Mouse (Mus musculus): ENCODE results near the gene Sardh.

Sardh gene

DNA sequence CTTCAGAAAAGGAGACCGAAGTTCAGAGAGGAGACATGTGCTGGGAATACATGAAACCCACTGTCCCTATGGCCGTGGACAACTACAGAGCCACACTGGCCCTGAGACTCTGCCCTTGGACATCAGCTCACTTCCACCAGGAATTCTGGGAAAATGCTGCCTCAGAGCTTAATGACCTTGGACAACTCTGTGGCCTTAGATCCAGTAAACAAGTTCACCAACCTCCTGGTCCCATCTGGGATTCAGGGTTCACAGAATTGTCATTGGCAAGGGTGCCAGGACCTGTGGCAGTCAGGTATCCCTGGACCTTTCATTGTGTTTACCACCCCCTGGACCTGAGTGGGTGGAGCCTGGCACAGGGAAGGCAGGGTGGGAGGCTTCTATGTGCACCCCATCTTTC lies 32.6 kb downstream of the Sardh start:
- no peak overlapping the region for H3K4me3 ChIP-seq (replicated peaks; ENCODE audit: low read length)
- TF ChIP-seq CTCF (conservative IDR thresholded peaks at IDR 0.05; ENCODE audit: low read length) (no peak), NANOG (IDR thresholded peaks at IDR 0.05; ENCODE audit: borderline replicate concordance, low read length) (no peak), POU5F1 (IDR thresholded peaks at IDR 0.05; ENCODE audit: borderline replicate concordance, low read length) (no peak)
- no peaks in the 10 kb centered on the region for H3K36me3 ChIP-seq (ENCODE audit: insufficient read depth, low read length)
- H3K27me3 ChIP-seq (ENCODE audit: insufficient read depth, low read length): 0 out of 2 replicates have a peak, but pooled peaks cover 2% of the 10 kb centered on the region
- H3K4me1 ChIP-seq (replicated peaks; ENCODE audit: low read depth, low read length): peaks cover 5% of the 10 kb centered on the region
- 0 out of 2 replicates have a peak, but pooled peaks cover 3% of the 10 kb centered on the region for H3K9me3 ChIP-seq (ENCODE audit: low read length)

DNA sequence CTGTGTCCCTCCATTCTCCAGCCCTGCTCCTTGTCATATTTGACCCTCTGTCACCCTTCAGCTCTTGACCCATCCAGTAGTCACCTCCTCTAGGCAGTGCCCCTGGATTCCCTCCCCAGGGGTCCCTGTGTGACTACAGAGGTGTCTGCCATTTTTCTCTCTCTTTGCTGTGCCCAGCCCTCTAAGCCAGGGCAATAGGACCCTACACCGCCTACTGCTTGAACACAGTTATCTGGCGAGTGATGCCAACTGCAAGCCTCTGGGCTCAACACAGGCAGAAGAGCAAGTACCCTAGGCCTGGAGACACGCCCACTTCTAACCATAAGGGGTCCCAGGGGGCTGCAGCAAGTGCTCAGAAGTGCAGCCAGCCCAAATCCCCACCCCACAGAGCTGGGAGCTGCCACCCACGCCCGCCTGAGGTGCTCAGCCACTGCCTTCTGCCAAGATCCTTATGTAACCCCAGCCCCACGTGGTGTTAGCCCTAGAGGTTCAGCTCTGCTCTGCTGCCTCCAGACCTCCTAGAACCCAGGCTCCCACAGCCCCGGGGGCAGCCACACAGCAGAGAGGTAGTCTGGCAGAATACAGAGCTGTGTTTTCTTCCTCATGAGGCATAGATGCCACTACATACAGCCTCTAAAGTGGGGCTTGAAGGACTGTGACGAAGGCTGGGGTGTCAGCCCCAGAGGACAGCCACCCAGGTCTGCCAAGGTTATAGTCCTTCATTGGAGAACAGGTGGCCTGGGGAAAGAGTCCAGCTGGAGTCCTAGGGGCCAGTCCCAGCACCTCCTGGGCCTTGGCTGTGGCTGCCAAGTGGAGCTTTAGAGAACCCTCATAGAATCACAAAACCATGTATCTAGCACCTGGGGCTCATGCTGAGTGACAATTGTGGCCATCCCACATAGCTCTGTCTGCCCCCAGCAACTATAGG lies 35.9 kb downstream of the Sardh start:
- no peaks in the 10 kb centered on the region for H3K9me3 ChIP-seq (ENCODE audit: low read length)
- no peak for TF ChIP-seq NANOG (IDR thresholded peaks at IDR 0.05; ENCODE audit: borderline replicate concordance, low read length)
- no peak for TF ChIP-seq POU5F1 (IDR thresholded peaks at IDR 0.05; ENCODE audit: borderline replicate concordance, low read length)
- no peak for TF ChIP-seq CTCF (conservative IDR thresholded peaks at IDR 0.05; ENCODE audit: low read length)
- H3K27me3 ChIP-seq (ENCODE audit: insufficient read depth, low read length): 0 out of 2 replicates have a peak, but pooled peaks cover 2% of the 10 kb centered on the region
- H3K36me3 ChIP-seq (ENCODE audit: insufficient read depth, low read length): no peaks in the 10 kb centered on the region
- peaks cover 18% of the 10 kb centered on the region for H3K4me1 ChIP-seq (replicated peaks; ENCODE audit: low read depth, low read length)
- H3K4me3 ChIP-seq (replicated peaks; ENCODE audit: low read length): no peak overlapping the region

DNA sequence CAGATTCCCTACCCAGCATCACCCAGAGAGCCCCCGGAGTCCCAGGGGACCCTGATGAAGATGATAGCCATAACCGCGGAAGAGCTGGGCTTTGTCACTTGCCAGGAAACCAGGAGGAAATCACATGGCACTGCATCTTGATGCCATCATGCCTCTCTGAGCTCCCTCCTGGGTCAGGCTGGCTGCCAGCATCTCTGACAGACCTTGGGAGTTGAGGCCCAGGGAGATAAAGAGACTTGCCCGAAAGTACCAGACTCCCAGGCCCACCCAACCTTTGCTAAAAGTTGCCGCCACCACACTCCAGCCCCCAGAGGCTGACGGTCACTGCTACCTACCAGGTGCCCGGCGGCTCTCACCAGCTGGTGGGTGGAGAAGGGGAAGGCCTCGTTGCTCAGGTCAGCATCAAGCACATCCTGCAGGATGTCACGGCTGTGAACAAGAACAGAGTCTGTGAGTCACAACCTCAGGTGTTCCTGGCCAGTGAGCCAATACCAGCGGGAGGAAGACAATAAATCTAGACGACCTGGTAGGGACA lies 37.4 kb downstream of the Sardh start:
- Histone ChIP-seq H3K36me3 (ENCODE audit: insufficient read depth, low read length) (no peaks in the 10 kb centered on the region), H3K27me3 (ENCODE audit: insufficient read depth, low read length) (0 out of 2 replicates have a peak, but pooled peaks cover 2% of the 10 kb centered on the region), H3K4me1 (replicated peaks; ENCODE audit: low read depth, low read length) (peaks cover 18% of the 10 kb centered on the region), H3K4me3 (replicated peaks; ENCODE audit: low read length) (peak overlapping the region; percentile 37; the same call in 1 of the 2 replicates), H3K9me3 (ENCODE audit: low read length) (no peaks in the 10 kb centered on the region)
- no peak for TF ChIP-seq CTCF (conservative IDR thresholded peaks at IDR 0.05; ENCODE audit: low read length)
- no peak for TF ChIP-seq NANOG (IDR thresholded peaks at IDR 0.05; ENCODE audit: borderline replicate concordance, low read length)
- TF ChIP-seq POU5F1 (IDR thresholded peaks at IDR 0.05; ENCODE audit: borderline replicate concordance, low read length): no peak

DNA sequence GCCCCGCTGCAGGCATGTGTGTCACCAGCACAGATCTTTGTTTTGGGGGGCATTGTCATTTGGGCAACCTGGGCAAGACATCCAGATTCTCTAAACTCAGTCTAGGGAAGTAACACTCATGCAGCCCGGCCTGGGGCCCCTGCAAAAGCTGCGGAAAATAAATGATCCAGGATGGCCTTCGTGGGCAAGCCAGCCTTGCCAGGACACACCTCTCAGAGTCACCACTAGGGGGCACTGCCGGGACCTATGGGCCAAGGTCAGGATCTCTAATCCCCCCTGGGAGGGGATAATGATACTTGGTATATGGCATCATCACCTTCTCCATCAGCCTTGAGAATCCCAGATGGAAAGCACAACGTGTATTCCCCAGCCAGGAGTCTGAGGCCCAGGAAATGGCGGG lies 37.9 kb downstream of the Sardh start:
- 0 out of 2 replicates have a peak, but pooled peaks cover 2% of the 10 kb centered on the region for H3K27me3 ChIP-seq (ENCODE audit: insufficient read depth, low read length)
- peaks cover 18% of the 10 kb centered on the region for H3K4me1 ChIP-seq (replicated peaks; ENCODE audit: low read depth, low read length)
- H3K9me3 ChIP-seq (ENCODE audit: low read length): no peaks in the 10 kb centered on the region
- TF ChIP-seq NANOG (IDR thresholded peaks at IDR 0.05; ENCODE audit: borderline replicate concordance, low read length) (no peak), CTCF (conservative IDR thresholded peaks at IDR 0.05; ENCODE audit: low read length) (peak; percentile 71)
- no peaks in the 10 kb centered on the region for H3K36me3 ChIP-seq (ENCODE audit: insufficient read depth, low read length)
- peak overlapping the region; percentile 37; the same call in 1 of the 2 replicates for H3K4me3 ChIP-seq (replicated peaks; ENCODE audit: low read length)

DNA sequence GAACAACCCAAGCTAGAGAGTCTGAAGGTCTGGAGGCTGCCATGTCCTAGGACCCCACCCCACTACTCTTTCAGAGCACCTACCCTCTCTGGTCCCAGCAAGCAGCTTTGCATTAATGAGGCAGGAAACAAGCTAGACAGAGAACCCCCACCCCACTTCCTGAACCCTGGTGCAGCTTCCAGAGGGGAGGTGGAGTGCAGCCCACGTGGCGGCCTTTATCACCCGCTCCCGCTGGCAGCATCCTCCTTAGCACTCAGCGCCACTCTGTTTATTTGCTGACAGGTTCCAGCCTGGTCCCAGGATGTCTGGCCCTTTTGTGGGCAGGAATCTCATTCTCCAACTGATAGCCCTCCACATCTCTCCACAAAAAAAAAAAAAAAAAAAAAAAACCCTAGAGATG lies 38.3 kb downstream of the Sardh start:
- no peak overlapping the region for H3K4me3 ChIP-seq (replicated peaks; ENCODE audit: low read length)
- H3K9me3 ChIP-seq (ENCODE audit: low read length): no peaks in the 10 kb centered on the region
- H3K36me3 ChIP-seq (ENCODE audit: insufficient read depth, low read length): no peaks in the 10 kb centered on the region
- peaks cover 18% of the 10 kb centered on the region for H3K4me1 ChIP-seq (replicated peaks; ENCODE audit: low read depth, low read length)
- H3K27me3 ChIP-seq (ENCODE audit: insufficient read depth, low read length): 0 out of 2 replicates have a peak, but pooled peaks cover 2% of the 10 kb centered on the region
- TF ChIP-seq CTCF (conservative IDR thresholded peaks at IDR 0.05; ENCODE audit: low read length): no peak
- TF ChIP-seq NANOG (IDR thresholded peaks at IDR 0.05; ENCODE audit: borderline replicate concordance, low read length): no peak
- no peak for TF ChIP-seq POU5F1 (IDR thresholded peaks at IDR 0.05; ENCODE audit: borderline replicate concordance, low read length)

DNA sequence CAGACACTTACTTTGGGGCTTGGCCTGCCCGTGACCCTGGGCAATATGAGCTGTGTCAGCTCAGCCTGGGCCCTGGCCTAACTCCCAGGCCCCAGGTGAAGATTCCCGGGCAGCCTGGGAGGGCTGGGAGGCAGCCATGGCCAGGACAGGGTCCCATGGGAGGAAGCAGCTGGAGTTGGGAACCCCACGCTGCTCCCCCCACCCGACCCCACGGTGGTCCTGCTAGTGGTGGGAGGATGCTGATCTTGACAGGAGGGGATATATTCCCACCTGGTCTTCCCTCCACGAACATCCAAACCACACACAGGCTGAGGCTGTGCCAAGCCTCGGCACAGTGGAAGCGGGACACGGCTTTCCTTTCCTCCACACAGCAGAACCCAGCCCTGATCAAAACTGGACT lies 38.8 kb downstream of the Sardh start:
- Histone ChIP-seq H3K4me1 (replicated peaks; ENCODE audit: low read depth, low read length) (peaks cover 18% of the 10 kb centered on the region), H3K36me3 (ENCODE audit: insufficient read depth, low read length) (no peaks in the 10 kb centered on the region), H3K9me3 (ENCODE audit: low read length) (no peaks in the 10 kb centered on the region), H3K27me3 (ENCODE audit: insufficient read depth, low read length) (0 out of 2 replicates have a peak, but pooled peaks cover 2% of the 10 kb centered on the region), H3K4me3 (replicated peaks; ENCODE audit: low read length) (no peak overlapping the region)
- TF ChIP-seq NANOG (IDR thresholded peaks at IDR 0.05; ENCODE audit: borderline replicate concordance, low read length): no peak
- no peak for TF ChIP-seq POU5F1 (IDR thresholded peaks at IDR 0.05; ENCODE audit: borderline replicate concordance, low read length)
- TF ChIP-seq CTCF (conservative IDR thresholded peaks at IDR 0.05; ENCODE audit: low read length): no peak

DNA sequence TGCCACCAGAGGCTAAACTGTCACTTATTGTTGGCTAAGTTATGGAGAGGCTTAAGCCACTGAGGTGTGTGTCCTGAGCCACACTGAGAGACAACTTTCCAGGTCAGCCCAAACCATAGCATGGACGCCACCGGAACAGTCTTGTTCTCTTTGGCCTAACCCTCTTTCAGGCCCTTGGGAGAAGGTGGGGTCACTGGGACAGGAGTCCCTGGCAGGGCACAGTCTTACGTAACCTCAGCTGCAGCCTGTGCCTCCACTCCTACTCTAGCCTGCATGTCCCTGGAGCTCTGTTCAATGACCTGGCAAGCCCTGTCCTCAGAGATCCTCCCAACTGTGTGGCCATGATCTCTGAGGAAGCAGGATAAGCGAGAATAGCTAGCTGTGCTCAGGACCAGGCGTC lies 41.0 kb downstream of the Sardh start:
- no peak for TF ChIP-seq POU5F1 (IDR thresholded peaks at IDR 0.05; ENCODE audit: borderline replicate concordance, low read length)
- no peak for TF ChIP-seq NANOG (IDR thresholded peaks at IDR 0.05; ENCODE audit: borderline replicate concordance, low read length)
- no peak for TF ChIP-seq CTCF (conservative IDR thresholded peaks at IDR 0.05; ENCODE audit: low read length)
- peaks cover 18% of the 10 kb centered on the region for H3K4me1 ChIP-seq (replicated peaks; ENCODE audit: low read depth, low read length)
- H3K27me3 ChIP-seq (ENCODE audit: insufficient read depth, low read length): 0 out of 2 replicates have a peak, but pooled peaks cover 2% of the 10 kb centered on the region
- no peak overlapping the region for H3K4me3 ChIP-seq (replicated peaks; ENCODE audit: low read length)
- H3K9me3 ChIP-seq (ENCODE audit: low read length): peaks cover 3% of the 10 kb centered on the region; the same call in 1 of the 2 replicates
- no peaks in the 10 kb centered on the region for H3K36me3 ChIP-seq (ENCODE audit: insufficient read depth, low read length)

DNA sequence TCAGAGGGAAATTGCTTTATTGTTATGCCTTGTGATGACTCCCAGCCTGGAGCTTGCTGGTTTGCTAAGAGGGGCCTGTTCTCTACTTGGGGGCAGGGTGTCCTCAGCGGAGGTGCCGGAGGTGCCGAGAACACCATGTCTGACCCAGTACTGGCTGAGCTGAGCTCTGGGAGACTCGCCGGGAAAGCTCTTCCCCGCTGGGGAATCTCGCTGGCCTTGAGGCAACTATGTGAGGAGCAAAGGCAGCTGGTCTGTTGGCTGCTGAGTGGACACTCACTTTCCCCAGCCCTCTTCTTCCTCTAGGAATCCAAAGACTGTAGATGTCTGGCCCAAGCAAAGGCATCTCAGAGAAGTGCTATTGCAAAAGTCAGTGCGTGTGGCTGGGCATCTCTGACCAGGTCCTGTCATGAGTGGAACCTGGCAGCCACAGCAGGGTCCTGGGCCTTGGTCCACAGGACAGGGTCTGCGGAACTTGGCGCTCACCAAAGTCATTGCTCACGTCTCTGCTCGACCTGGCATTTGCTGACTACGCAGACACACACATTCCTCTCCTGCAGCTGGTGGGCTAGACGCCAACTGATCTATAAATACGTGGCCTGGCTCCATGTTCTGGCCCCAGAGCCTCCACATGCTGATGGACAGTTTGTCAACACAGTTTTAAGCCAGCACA lies 41.9 kb downstream of the Sardh start:
- TF ChIP-seq NANOG (IDR thresholded peaks at IDR 0.05; ENCODE audit: borderline replicate concordance, low read length) (no peak), POU5F1 (IDR thresholded peaks at IDR 0.05; ENCODE audit: borderline replicate concordance, low read length) (no peak), CTCF (conservative IDR thresholded peaks at IDR 0.05; ENCODE audit: low read length) (no peak)
- H3K27me3 ChIP-seq (ENCODE audit: insufficient read depth, low read length): no peaks in the 10 kb centered on the region

More for the DNA sequence above, 41.9 kb downstream of the Sardh start:
- Histone ChIP-seq H3K4me1 (replicated peaks; ENCODE audit: low read depth, low read length) (peaks cover 18% of the 10 kb centered on the region), H3K4me3 (replicated peaks; ENCODE audit: low read length) (no peak overlapping the region), H3K36me3 (ENCODE audit: insufficient read depth, low read length) (no peaks in the 10 kb centered on the region), H3K9me3 (ENCODE audit: low read length) (peaks cover 5% of the 10 kb centered on the region; the same call in 1 of the 2 replicates)

Data from E14TG2a.4 (cell line).